Mouse (Mus musculus) liver, adult 2 months (tissue): ENCODE results near the gene H2-T24. TPM values are rescaled to one million over a fixed set of nuclear protein-coding genes. Genes with fewer than 3 reads are reported as not detected.
"Not testable (repeated sequence)": the region's sequence is repeated elsewhere in the genome, so short reads cannot be mapped to it uniquely, and the experiment has no call there.

ENCODE experiments used
- DNase-seq: peaks from one replicate; pipeline ENCODE4 v3.0.0-alpha.2; 2011; ENCODE audit warnings: low read depth, low spot score; ENCODE audit errors: extremely low read depth
- H3K27ac ChIP-seq: fragments of 200-500 bp; replicated peaks from 2 replicates; pipeline ENCODE4 v1.5.1; 2012; ENCODE audit warnings: low read depth, mild to moderate bottlenecking, control low read depth, inconsistent platforms, low read length; ENCODE audit not compliant: insufficient read depth
- H3K27me3 ChIP-seq: fragments of 200-500 bp; 2 replicates; pipeline ENCODE4 v1.6.1; 2012; ENCODE audit warnings: mild to moderate bottlenecking, moderate library complexity, low read length, inconsistent platforms; ENCODE audit not compliant: control insufficient read depth, insufficient read depth
- H3K36me3 ChIP-seq: fragments of 200-500 bp; 2 replicates; pipeline ENCODE4 v1.6.1; 2012; ENCODE audit warnings: low read length, inconsistent platforms; ENCODE audit not compliant: control insufficient read depth, insufficient read depth
- H3K4me1 ChIP-seq: fragments of 200-500 bp; 2 replicates; pipeline ENCODE4 v1.6.1; 2011; ENCODE audit warnings: low read length; ENCODE audit not compliant: control insufficient read depth, insufficient read depth
- H3K4me3 ChIP-seq: fragments of 200-500 bp; 2 replicates; pipeline ENCODE4 v1.5.1; 2011; ENCODE audit warnings: low read depth, mild to moderate bottlenecking, control low read depth, low read length, moderate library complexity; ENCODE audit not compliant: insufficient read depth
- H3K79me2 ChIP-seq: fragments of 200-500 bp; 2 replicates; pipeline ENCODE4 v1.6.1; 2012; ENCODE audit warnings: inconsistent platforms, mild to moderate bottlenecking, low read length, moderate library complexity; ENCODE audit not compliant: control insufficient read depth, insufficient read depth
- H3K9ac ChIP-seq: fragments of 200-500 bp; 2 replicates; pipeline ENCODE4 v1.6.1; 2012; ENCODE audit warnings: low read depth, mild to moderate bottlenecking, control low read depth, inconsistent platforms, low read length
- CTCF ChIP-seq: fragments of 200-500 bp; IDR thresholded peaks from 2 replicates; pipeline ENCODE4 v1.5.1; 2011; ENCODE audit warnings: low read depth, low read length, control low read depth
- POLR2A ChIP-seq: fragments of 200-500 bp; IDR thresholded peaks from 2 replicates; pipeline ENCODE4 v1.6.1; 2011; ENCODE audit warnings: low read length, control low read depth; ENCODE audit not compliant: insufficient read depth; ENCODE audit errors: extremely low read depth
- WGBS: fragments of 180-500 bp; shearing (Covaris S2); methylation state at CpG from one replicate; pipeline ENCODE4 v1.1.7; 2018; 5-methylcytosine and 5-hydroxymethylcytosine counted together
- polyA plus RNA-seq: library from polyadenylated mRNA; depleted of rRNA; stranded (reverse); fragments of >200 nt; gene quantifications from 2 replicates; pipeline ENCODE4 v1.2.3, GENCODE M21; 2012; rRNA removed
- total RNA-seq: library from RNA; depleted of rRNA; stranded (reverse); fragments of >200 nt; gene quantifications from 2 replicates; pipeline ENCODE4 v1.2.3, GENCODE M21; 2014; rRNA removed

H2-T24 gene
- total RNA-seq: 4.9 and 5.3 TPM in 2 replicates
- polyA plus RNA-seq: 1.9 and 2.1 TPM in 2 replicates

DNA sequence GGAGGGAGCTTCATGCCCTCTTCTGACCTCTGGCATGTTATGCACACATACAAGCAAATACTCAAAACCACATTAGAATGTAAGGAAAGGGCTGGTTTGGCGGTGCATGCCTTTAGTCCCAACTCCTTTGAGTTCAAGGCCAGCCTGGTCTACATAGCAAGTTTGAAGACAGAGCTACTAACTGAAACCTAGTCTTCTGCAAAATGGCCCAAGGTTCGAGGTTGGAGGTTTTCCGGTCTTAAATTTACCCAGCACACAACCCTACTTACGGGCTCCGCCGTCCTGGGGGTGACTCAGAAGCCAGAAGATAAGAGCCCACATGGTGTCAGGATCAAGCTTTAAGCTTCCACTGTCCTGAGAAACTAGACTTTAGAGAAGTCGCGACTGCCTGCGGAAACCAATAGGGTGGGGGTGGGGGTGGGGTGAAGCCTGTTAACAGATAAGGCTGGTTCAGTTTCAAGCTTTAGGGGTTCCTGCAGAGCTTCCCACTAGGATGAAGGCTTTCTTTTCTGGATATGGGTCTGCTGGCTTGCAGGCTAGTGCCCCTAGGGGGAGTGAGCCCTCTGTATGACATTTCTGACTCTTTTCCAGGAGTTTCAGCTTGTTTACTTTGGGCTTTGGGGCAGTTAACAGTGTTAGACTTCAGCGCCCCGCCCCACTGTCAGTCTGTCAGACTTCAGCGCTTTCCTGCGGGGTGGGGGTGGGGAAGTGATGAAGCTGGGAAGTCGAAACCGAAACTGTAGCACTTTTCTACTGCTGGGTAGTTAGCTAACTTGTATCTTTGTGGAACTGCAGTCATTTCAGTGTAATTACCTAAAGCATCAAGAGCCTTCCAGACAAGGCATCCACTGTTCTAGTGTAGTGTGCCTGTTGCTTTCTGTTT lies at the start of gene H2-T24:
Gene H2-T24 (minus strand): TSS at position 370 of the 883 bp plus-strand sequence.
- peaks cover 9% of the 10 kb centered on the region for H3K4me1 ChIP-seq
- 19% methylated on average over 15 of the region's 15 CpGs for WGBS

DNA sequence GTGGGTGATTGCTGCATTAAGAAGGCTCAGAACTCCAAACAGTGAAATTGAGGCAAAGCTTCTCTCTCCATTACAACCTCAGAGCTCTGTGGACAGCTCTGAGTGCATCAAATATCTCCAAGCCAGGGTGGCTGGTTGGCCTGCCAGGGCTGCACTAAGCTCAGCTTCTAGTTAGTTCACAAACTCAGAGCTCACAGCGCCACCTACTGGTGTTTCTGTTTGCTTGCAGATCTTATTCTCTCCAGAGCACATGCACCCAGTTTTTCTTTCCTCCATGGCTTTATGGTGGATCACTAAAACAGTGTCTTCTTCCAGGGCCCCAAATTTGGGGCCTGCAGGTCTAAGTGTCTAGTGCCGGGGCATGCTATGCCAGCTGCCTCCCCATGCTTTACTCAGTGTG lies 40.5 kb upstream of the H2-T24 start:
- H3K27ac ChIP-seq: no peak overlapping the region

More for the DNA sequence above, at the start of gene H2-T24:
- TF ChIP-seq POLR2A (no peak), CTCF (peak; percentile 18; the same call in 1 of the 2 replicates)
- DNase-seq: peak; percentile 82
- Histone ChIP-seq H3K27ac (peak within 1 kb of the TSS; percentile 87), H3K27me3 (no peaks in the 10 kb centered on the region), H3K4me3 (peak within 1 kb of the TSS; percentile 59), H3K9ac (peak within 1 kb of the TSS; percentile 54), H3K79me2 (no peaks in the 10 kb centered on the region), H3K36me3 (no peaks in the 10 kb centered on the region)

GRCm38 (mm10) chr17:36058362-36058761 lies 38.0 kb upstream of the H2-T24 start, which contains the start of gene Gm11127:
Gene Gm11127, minus strand, starts transcription at chr17:36058371.
- not testable (repeated sequence) for H3K4me3 ChIP-seq, H3K36me3 ChIP-seq, H3K27ac ChIP-seq

More for the DNA sequence above, 40.5 kb upstream of the H2-T24 start:
- Histone ChIP-seq H3K79me2 (no peaks in the 10 kb centered on the region), H3K9ac (no peak overlapping the region), H3K4me1 (no peaks in the 10 kb centered on the region), H3K27me3 (no peaks in the 10 kb centered on the region), H3K4me3 (no peak overlapping the region), H3K36me3 (no peaks in the 10 kb centered on the region)
- peak; percentile 81 for DNase-seq
- 13% methylated on average over 2 of the region's 2 CpGs for WGBS
- TF ChIP-seq POLR2A: no peak
- TF ChIP-seq CTCF: peak; percentile 74

DNA sequence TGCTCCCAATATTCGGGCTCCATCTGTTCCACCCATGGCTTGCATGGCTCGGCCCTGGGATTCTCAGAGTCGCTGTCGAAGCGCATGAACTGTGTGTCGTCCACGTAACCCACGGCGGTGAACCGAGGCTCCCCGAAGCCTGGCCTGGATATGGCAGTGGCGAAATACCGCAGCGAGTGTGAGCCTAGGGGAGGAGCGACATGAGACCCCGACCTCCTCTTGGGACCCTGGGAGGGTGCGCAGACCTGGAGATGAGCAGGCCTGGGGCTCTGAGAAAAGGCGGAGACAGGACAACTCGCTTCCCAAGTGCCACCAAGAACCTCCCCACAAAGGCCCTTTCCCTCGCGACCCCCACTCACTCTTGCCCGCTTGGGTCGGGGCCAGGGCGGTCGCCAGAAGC lies 37.6 kb upstream of the H2-T24 start:
- not testable (repeated sequence) for H3K27me3 ChIP-seq, H3K9ac ChIP-seq, H3K79me2 ChIP-seq, DNase-seq, H3K4me3 ChIP-seq, H3K4me1 ChIP-seq, H3K27ac ChIP-seq, H3K36me3 ChIP-seq
- 87% methylated on average over 24 of the region's 25 CpGs for WGBS

More at GRCm38 (mm10) chr17:36058362-36058761, 38.0 kb upstream of the H2-T24 start, which contains the start of gene Gm11127:
- not testable (repeated sequence) for H3K27me3 ChIP-seq, H3K4me1 ChIP-seq, H3K79me2 ChIP-seq, DNase-seq, H3K9ac ChIP-seq
- WGBS: 70% methylated on average over 1 of the region's 1 CpGs

GRCm38 (mm10) chr17:36043286-36043685 lies 22.9 kb upstream of the H2-T24 start:
- Histone ChIP-seq H3K9ac (peak overlapping the region; percentile 74), H3K4me3 (peak overlapping the region; percentile 67), H3K79me2 (peaks cover 2% of the 10 kb centered on the region; the same call in 1 of the 2 replicates), H3K4me1 (peaks cover 3% of the 10 kb centered on the region; the same call in 1 of the 2 replicates), H3K27ac (peak overlapping the region; percentile 88), H3K36me3 (no peaks in the 10 kb centered on the region), H3K27me3 (no peaks in the 10 kb centered on the region)
- peak; percentile 77 for DNase-seq
- 17% methylated on average over 3 of the region's 3 CpGs for WGBS
- TF ChIP-seq POLR2A (no peak), CTCF (no peak)

GRCm38 (mm10) chr17:36042610-36043169 lies 22.3 kb upstream of the H2-T24 start, which contains the start of the genes H2-T22 and Gm6034:
Gene H2-T22, minus strand, starts transcription at chr17:36042747.
Gene Gm6034, plus strand, starts transcription at chr17:36042961.
- Histone ChIP-seq H3K4me3 (peak within 1 kb of the TSS; percentile 67), H3K9ac (peak within 1 kb of the TSS; percentile 76), H3K27ac (peak within 1 kb of the TSS; percentile 88)
- WGBS: under 1% methylated on average over 12 of the region's 12 CpGs
- H3K79me2 ChIP-seq, H3K4me1 ChIP-seq, H3K27me3 ChIP-seq, H3K36me3 ChIP-seq: not testable (repeated sequence)
- peak; percentile 96 for DNase-seq
- TF ChIP-seq POLR2A: peak; percentile 78

- peak overlapping the region; percentile 76 for H3K9ac ChIP-seq
- H3K27ac ChIP-seq: peak overlapping the region; percentile 26; the same call in 1 of the 2 replicates
- 5% methylated on average over 19 of the region's 19 CpGs for WGBS
Observed at GRCm38 (mm10) chr17:36042055-36042454, 21.7 kb upstream of the H2-T24 start.

DNA sequence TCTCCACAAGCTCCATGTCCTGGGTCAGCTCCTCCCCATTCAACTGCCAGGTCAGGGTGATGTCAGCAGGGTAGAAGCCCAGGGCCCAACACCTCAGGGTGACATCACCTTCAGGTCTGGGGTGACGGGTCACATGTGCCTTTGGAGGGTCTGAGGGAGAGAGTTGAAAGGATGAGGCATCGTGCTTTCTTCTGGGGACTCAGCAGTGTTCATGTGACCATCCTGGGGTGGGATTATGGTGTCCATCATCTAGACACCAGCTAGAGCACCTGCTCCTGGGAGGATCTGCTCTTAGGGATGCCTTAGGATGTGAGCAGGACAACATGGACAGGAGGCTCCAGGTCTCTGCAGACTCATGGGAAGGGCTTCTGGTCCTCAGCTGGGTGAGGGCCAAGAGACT lies 20.2 kb upstream of the H2-T24 start:
- not testable (repeated sequence) for H3K36me3 ChIP-seq, H3K4me1 ChIP-seq, H3K27me3 ChIP-seq, DNase-seq, H3K9ac ChIP-seq, H3K4me3 ChIP-seq, H3K27ac ChIP-seq, H3K79me2 ChIP-seq
- WGBS: 93% methylated on average over 2 of the region's 2 CpGs

More at GRCm38 (mm10) chr17:36042055-36042454, 21.7 kb upstream of the H2-T24 start:
- not testable (repeated sequence) for DNase-seq, H3K36me3 ChIP-seq, H3K27me3 ChIP-seq, H3K4me1 ChIP-seq, H3K79me2 ChIP-seq
- H3K4me3 ChIP-seq: peak overlapping the region; percentile 62
